Mouse (Mus musculus): ENCODE measurements around the gene Crip2.

- TF ChIP-seq CTCF (IDR thresholded peaks at IDR 0.05; ENCODE audit: borderline replicate concordance, insufficient read depth, low read depth, low read length) (no peak), POLR2A (IDR thresholded peaks at IDR 0.05; ENCODE audit: borderline replicate concordance, insufficient read depth, low read length) (no peak)
Observed at GRCm38 (mm10) chr12:113097749-113098281, 42.2 kb upstream of the Crip2 start, which contains the start of gene Mta1.
